Mouse (Mus musculus) ES-Bruce4 (cell line): ENCODE data around the gene Zc3h7b.

Source experiments
- CTCF ChIP-seq: IDR thresholded peaks from one replicate; pipeline ENCODE4 v1.8.1; 2011; ENCODE audit warnings: low read depth, low read length
- POLR2A ChIP-seq: IDR thresholded peaks from one replicate; pipeline ENCODE4 v1.8.1; 2011; ENCODE audit warnings: low read length; ENCODE audit not compliant: insufficient read depth

DNA sequence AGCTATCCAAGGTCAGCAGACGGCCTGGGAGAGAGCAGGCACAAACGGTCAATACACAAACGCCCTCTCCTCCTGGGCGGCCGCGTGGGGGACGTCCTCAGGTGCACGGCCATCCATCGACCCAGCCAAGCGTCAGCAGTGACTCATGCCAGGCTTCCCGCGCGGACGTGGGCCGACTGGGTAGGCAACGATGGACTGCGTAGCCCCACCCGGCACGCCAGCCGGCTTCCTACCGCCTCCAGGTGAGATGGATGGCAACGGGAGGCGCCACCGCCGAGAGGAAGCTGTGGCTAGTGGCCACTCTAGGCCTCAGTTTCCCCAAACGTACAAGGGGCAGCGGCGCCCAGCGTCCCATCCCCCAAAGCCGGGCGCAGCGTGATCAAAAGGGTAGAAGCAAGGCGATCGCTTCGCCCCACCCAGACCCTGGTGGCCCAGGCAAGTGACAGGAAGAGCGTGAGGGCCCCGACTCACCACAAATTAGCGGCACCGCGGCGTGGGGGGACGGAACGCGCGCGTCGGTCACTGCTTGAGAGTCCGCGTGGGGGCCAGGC is 15.5 kb upstream of the Zc3h7b start:
- TF ChIP-seq CTCF (no peak), POLR2A (no peak)
